Mouse (Mus musculus): Measurements from ENCODE around the gene Lhfpl2. TPM values are rescaled to one million over a fixed set of nuclear protein-coding genes. Genes with fewer than 3 reads are reported as not detected.
A peak's percentile ranks its signal among the peaks of the same experiment; 100 is the strongest.

Gene Lhfpl2
- polyA plus RNA-seq, 1 experiment from 2014 or later, result 10.2 TPM

GRCm38 (mm10) chr13:94180477-94181420, 123.2 kb downstream of the Lhfpl2 start:
- peak; percentile 37; the same call in 1 of the 2 replicates for ATAC-seq

GRCm38 (mm10) chr13:94182026-94182425, 124.4 kb downstream of the Lhfpl2 start:
- no peak overlapping the region for H3K9ac ChIP-seq (ENCODE audit: low read depth, low read length)
- no peak for TF ChIP-seq CTCF (IDR thresholded peaks at IDR 0.05; ENCODE audit: low read depth)
- H3K9me3 ChIP-seq (ENCODE audit: control insufficient read depth), result no peaks in the 10 kb centered on the region
- no peak overlapping the region for H3K4me3 ChIP-seq (ENCODE audit: low read depth, low read length)
- ATAC-seq, result peak; percentile 74
- H3K36me3 ChIP-seq (ENCODE audit: control insufficient read depth, insufficient read depth), result no peaks in the 10 kb centered on the region
- peak overlapping the region; percentile 32; the same call in 1 of the 2 replicates for H3K4me2 ChIP-seq (replicated peaks; ENCODE audit: low read depth)
- WGBS, result 33% methylated on average over 5 of the region's 5 CpGs
- H3K27me3 ChIP-seq (replicated peaks; ENCODE audit: control insufficient read depth, insufficient read depth, low read length), result no peaks in the 10 kb centered on the region
- H3K27ac ChIP-seq (ENCODE audit: low read depth, low read length), result peak overlapping the region; percentile 2; the same call in 1 of the 2 replicates
- H3K4me1 ChIP-seq (replicated peaks; ENCODE audit: control insufficient read depth, insufficient read depth, low read length), result no peaks in the 10 kb centered on the region

More at GRCm38 (mm10) chr13:94180477-94181420, 123.2 kb downstream of the Lhfpl2 start:
- no peak overlapping the region for H3K4me3 ChIP-seq (ENCODE audit: low read depth, low read length)
- no peak overlapping the region for H3K27ac ChIP-seq (ENCODE audit: low read depth, low read length)
- H3K4me2 ChIP-seq (replicated peaks; ENCODE audit: low read depth), result no peak overlapping the region
- no peaks in the 10 kb centered on the region for H3K4me1 ChIP-seq (replicated peaks; ENCODE audit: control insufficient read depth, insufficient read depth, low read length)
- H3K27me3 ChIP-seq (replicated peaks; ENCODE audit: control insufficient read depth, insufficient read depth, low read length), result no peaks in the 10 kb centered on the region
- 67% methylated on average over 5 of the region's 5 CpGs for WGBS
- no peak for TF ChIP-seq CTCF (IDR thresholded peaks at IDR 0.05; ENCODE audit: low read depth)
- H3K9me3 ChIP-seq (ENCODE audit: control insufficient read depth), result no peaks in the 10 kb centered on the region
- no peaks in the 10 kb centered on the region for H3K36me3 ChIP-seq (ENCODE audit: control insufficient read depth, insufficient read depth)
- no peak overlapping the region for H3K9ac ChIP-seq (ENCODE audit: low read depth, low read length)

GRCm38 (mm10) chr13:94183372-94184021, 125.9 kb downstream of the Lhfpl2 start:
- WGBS, result 73% methylated on average over 8 of the region's 8 CpGs
- Histone ChIP-seq H3K9me3 (ENCODE audit: control insufficient read depth) (no peaks in the 10 kb centered on the region), H3K4me1 (replicated peaks; ENCODE audit: control insufficient read depth, insufficient read depth, low read length) (no peaks in the 10 kb centered on the region), H3K4me2 (replicated peaks; ENCODE audit: low read depth) (no peak overlapping the region), H3K27me3 (replicated peaks; ENCODE audit: control insufficient read depth, insufficient read depth, low read length) (no peaks in the 10 kb centered on the region), H3K9ac (ENCODE audit: low read depth, low read length) (no peak overlapping the region), H3K36me3 (ENCODE audit: control insufficient read depth, insufficient read depth) (no peaks in the 10 kb centered on the region), H3K4me3 (ENCODE audit: low read depth, low read length) (no peak overlapping the region), H3K27ac (ENCODE audit: low read depth, low read length) (no peak overlapping the region)
- no peak for TF ChIP-seq CTCF (IDR thresholded peaks at IDR 0.05; ENCODE audit: low read depth)
- no peak for ATAC-seq

GRCm38 (mm10) chr13:94184726-94185456, 127.3 kb downstream of the Lhfpl2 start:
- no peaks in the 10 kb centered on the region for H3K36me3 ChIP-seq (ENCODE audit: control insufficient read depth, insufficient read depth)
- H3K27ac ChIP-seq (ENCODE audit: low read depth, low read length), result no peak overlapping the region
- WGBS, result 84% methylated on average over 10 of the region's 10 CpGs
- no peaks in the 10 kb centered on the region for H3K4me1 ChIP-seq (replicated peaks; ENCODE audit: control insufficient read depth, insufficient read depth, low read length)
- H3K4me2 ChIP-seq (replicated peaks; ENCODE audit: low read depth), result no peak overlapping the region
- H3K4me3 ChIP-seq (ENCODE audit: low read depth, low read length), result no peak overlapping the region
- no peak overlapping the region for H3K9ac ChIP-seq (ENCODE audit: low read depth, low read length)
- TF ChIP-seq CTCF (IDR thresholded peaks at IDR 0.05; ENCODE audit: low read depth), result no peak
- no peaks in the 10 kb centered on the region for H3K27me3 ChIP-seq (replicated peaks; ENCODE audit: control insufficient read depth, insufficient read depth, low read length)
- H3K9me3 ChIP-seq (ENCODE audit: control insufficient read depth), result no peaks in the 10 kb centered on the region
- no peak for ATAC-seq

- Histone ChIP-seq H3K36me3 (ENCODE audit: control insufficient read depth, insufficient read depth) (no peaks in the 10 kb centered on the region), H3K4me1 (replicated peaks; ENCODE audit: control insufficient read depth, insufficient read depth, low read length) (peaks cover 2% of the 10 kb centered on the region; the same call in 1 of the 2 replicates), H3K27me3 (replicated peaks; ENCODE audit: control insufficient read depth, insufficient read depth, low read length) (no peaks in the 10 kb centered on the region), H3K9ac (ENCODE audit: low read depth, low read length) (no peak overlapping the region), H3K4me3 (ENCODE audit: low read depth, low read length) (no peak overlapping the region), H3K4me2 (replicated peaks; ENCODE audit: low read depth) (no peak overlapping the region), H3K9me3 (ENCODE audit: control insufficient read depth) (no peaks in the 10 kb centered on the region), H3K27ac (ENCODE audit: low read depth, low read length) (no peak overlapping the region)
- no peak for ATAC-seq
- WGBS, result 80% methylated on average over 5 of the region's 6 CpGs
- no peak for TF ChIP-seq CTCF (IDR thresholded peaks at IDR 0.05; ENCODE audit: low read depth)
Measured at GRCm38 (mm10) chr13:94185631-94186030, 128.0 kb downstream of the Lhfpl2 start.

Measured in intestine, postnatal 0 days (tissue).